Mouse (Mus musculus): ENCODE measurements at regions not wholly inside any gene's neighbourhood (a gene's known extent, or its start where the extent isn't known, plus 50 kb on each side); places are given as distances from the start of the nearest gene placed in this dataset.

- DNase-seq (ENCODE audit: low spot score in 2 of 2), result peak; percentile 54 to 65
These were observed 153.7 kb upstream of the Kazn start for GRCm38 (mm10) chr4:142392924-142393323.

DNA sequence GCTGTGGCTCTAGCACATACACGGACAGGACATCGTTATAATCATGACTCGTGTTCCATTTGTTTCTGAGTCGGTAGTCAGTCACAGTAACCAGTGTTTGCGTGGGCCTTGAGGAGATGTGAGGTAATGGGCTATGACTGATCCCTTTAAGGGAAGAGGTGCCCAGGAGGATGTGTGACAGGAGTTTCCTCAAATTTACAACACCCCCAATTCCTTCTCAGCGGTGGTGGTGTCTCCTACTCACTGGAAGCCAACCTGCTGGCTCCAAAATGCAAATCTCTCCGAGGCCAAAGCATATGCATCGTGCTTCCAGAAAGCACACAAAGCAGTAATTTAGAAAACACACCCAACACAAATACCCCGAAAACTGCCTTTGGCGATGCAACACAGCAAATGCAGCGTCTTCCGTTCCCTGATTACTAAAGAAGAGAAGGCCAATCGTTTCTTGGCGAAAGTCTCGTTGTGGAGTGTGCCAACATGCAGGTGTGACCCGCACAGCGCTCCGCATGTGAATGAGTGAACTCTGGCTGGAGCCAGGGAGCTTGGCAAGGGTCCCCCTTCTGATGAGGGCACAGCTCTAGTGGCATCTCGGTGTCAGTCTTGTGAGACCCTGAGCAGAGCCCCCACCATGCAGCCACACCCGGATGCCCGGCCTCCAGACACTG lies 151.5 kb upstream of the Kazn start:
- DNase-seq (ENCODE audit: low spot score in 2 of 2), result peak in 1 of 2 experiments; percentile 16

DNA sequence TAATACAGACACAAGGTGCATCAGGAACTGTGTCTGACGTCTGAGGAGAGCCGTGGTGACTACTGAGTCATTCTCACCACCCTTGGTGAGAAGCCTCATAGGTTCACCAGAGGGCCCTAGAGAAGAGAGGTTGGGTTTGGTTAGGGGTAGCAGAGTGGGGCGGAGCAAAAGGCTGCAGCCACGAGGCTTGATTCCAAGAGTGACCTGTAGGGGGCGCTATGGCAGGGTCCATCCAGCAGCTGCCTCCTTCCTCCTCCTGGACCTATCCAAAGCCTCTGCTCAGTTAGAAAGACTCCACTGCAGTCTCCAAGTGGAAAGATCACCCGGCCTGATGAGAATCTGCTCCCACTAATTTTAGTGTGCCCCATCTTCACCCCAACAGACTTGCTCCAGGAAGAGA lies 149.3 kb upstream of the Kazn start:
- no peak for DNase-seq (ENCODE audit: low spot score in 2 of 2)

DNA sequence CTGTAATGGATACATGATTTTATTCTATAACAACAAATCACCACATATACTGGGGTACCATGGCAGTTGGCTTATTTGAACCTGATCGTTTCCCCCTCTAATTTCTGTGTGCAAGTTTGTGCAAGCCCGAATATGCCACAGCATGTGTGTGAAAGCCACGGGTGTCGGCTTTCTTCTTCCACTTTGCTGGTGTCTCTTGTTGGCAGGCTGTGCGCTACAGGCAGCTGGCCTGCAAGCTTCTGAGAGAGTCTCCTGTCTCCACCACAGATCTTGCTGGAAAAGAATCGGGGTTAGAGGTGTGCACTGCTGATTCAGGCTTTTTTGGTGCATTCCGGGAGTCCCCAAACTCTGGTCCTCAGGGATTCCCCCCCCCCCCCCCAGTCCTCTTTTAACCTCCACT lies 142.0 kb upstream of the Kazn start:
- no peak for DNase-seq (ENCODE audit: low spot score in 2 of 2)

DNA sequence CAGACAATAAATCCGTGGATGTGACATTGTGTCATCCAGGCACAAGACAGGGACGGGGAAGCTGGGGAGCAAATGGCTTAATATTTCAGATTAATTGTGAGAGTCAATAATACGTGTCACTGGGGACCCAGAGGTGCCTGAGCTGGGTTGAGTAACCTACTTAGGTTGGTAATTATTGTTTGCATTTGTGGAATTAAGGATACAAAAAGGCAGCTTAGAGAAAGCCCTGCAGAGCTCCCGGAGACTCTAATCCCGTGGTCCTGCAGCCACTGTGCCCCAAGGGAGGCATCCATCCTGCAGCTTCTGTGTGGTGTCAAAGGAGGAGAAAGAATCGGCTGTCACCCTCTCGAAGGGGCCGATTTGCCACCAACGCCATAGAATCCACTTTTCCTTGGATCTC lies 139.3 kb upstream of the Kazn start:
- DNase-seq (ENCODE audit: low spot score in 2 of 2), result no peak

- no peak for DNase-seq (ENCODE audit: low spot score in 2 of 2)
These were observed 128.6 kb upstream of the Kazn start for GRCm38 (mm10) chr4:142367774-142368173.

DNA sequence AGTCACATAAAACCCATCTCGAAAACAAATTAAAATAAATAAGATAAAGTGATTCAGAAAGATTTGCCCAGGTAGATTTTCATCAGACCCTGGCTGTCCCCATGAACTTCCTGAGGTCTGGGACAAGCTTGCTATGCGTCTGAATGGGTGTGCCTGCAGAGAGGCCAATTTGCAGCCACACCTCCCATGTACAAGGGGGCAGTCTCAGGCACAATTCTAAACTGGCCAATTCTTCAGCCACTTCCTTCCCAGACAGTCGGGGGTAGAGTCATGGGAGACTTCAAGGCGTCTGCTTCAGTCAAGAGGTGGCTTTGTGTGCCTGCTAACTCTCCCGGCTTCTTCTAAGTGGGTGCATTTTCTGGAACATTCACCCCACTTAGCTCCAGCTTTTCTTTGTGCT lies 122.9 kb upstream of the Kazn start:
- DNase-seq (ENCODE audit: low spot score in 2 of 2), result no peak

- DNase-seq (ENCODE audit: low spot score in 2 of 2), result no peak
These were observed 119.7 kb upstream of the Kazn start for GRCm38 (mm10) chr4:142358866-142359265.

DNA sequence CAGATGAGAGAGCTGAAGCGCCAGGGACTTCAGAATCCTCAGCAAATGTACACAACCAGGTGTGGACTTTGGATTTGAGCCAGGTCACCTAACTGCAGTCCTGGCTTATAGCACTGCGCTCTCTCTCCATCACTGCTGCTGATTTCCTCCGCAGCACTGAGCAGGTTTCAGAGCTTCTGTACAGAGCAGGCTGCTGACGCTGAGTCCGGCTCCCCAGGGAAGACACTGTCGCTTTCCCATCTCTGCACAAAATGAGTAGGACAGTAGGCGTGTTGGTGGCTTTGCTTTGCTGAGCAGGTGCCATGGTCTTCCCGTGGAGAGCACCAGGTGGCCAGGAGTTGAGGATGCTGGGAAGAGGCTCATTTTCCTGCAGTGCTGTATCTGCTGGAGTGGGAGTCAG lies 116.2 kb upstream of the Kazn start:
- no peak for DNase-seq (ENCODE audit: low spot score in 2 of 2)

- DNase-seq (ENCODE audit: low spot score in 2 of 2), result no peak
These were observed 114.3 kb upstream of the Kazn start for GRCm38 (mm10) chr4:142353526-142353925.

- DNase-seq (ENCODE audit: low spot score in 2 of 2), result no peak
These were observed 112.6 kb upstream of the Kazn start for GRCm38 (mm10) chr4:142351831-142352230.

- no peak for DNase-seq (ENCODE audit: low spot score in 2 of 2)
These were observed 111.8 kb upstream of the Kazn start for GRCm38 (mm10) chr4:142350986-142351385.

DNA sequence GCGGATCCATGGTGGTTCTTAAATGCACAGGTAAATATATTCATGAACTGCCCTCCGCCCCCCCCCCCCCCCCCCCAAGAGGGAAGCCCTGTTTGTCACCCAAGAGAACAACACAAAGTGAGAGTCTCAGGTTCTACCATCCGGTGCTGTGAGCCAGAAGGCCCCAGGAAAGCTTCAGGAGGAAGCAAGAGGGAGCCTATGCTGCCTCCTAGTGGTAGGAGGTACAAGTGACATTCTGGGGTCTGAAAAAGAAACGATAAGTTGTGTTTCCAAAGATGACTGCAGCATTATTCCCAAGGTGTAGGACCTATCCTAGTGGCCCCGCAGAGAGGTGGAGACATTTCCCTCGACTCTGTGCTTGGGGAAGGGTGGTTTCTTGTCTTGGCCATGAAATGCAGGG lies 109.7 kb upstream of the Kazn start:
- DNase-seq (ENCODE audit: low spot score in 2 of 2), result no peak

- no peak for DNase-seq (ENCODE audit: low spot score in 2 of 2)
These were observed 103.4 kb upstream of the Kazn start for GRCm38 (mm10) chr4:142342482-142343206.

GRCm38 (mm10) chr4:142341305-142341704 lies 102.1 kb upstream of the Kazn start:
- DNase-seq (ENCODE audit: low spot score in 2 of 2), result peak in 1 of 2 experiments; percentile 28

- peak in 1 of 2 experiments; percentile 24 for DNase-seq (ENCODE audit: low spot score in 2 of 2)
These were observed 100.9 kb upstream of the Kazn start for GRCm38 (mm10) chr4:142340057-142340456.

GRCm38 (mm10) chr4:142337701-142338100 lies 98.5 kb upstream of the Kazn start:
- peak in 1 of 2 experiments; percentile 53 for DNase-seq (ENCODE audit: low spot score in 2 of 2)

- DNase-seq (ENCODE audit: low spot score in 2 of 2), result no peak
These were observed 97.7 kb upstream of the Kazn start for GRCm38 (mm10) chr4:142336943-142337342.

DNA sequence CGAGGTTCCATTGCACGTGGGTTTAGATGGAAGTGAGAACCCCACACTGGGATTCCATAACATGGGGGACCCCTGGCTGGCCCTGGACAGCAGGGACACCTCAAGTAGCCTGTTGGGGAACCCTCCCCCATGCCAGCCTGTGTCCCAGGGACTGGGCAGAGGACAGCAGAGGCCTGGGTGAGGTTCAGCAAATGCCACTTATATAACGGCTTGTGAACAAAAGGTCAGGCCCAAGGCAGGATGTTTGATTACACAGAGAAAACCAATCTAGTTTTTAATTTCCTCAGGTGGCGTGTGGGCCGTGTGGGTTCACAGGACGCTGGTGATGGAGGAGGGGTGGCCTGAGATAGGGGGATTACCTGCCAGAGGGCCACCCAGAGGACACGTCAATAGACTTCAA lies 94.9 kb upstream of the Kazn start:
- no peak for DNase-seq (ENCODE audit: low spot score in 2 of 2)

GRCm38 (mm10) chr4:142330599-142330998 lies 91.4 kb upstream of the Kazn start:
- DNase-seq (ENCODE audit: low spot score in 2 of 2), result no peak

GRCm38 (mm10) chr4:142329600-142329999 lies 90.4 kb upstream of the Kazn start:
- DNase-seq (ENCODE audit: low spot score in 2 of 2), result no peak

DNA sequence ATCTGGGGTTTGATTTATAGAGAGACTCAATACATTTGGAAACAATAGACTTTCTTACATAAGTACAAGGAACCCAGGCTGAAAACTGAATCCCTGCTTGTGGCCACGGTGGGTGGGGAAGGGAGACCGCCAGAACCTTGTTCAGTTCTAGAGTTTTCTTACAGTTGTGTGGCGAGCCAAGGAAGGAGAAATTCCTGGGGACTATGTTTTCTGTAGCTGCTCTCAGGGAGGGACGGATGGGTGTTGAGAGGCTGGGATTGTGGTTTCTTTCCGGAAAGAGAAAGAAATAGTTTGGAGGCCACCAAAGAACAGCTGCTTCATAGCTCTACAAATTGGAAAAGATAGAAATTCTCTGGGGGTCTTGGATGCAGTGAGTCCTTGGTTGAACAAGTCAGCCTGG lies 87.3 kb upstream of the Kazn start:
- no peak for DNase-seq (ENCODE audit: low spot score in 2 of 2)
